Mouse (Mus musculus): Measurements from ENCODE around the gene Sim1.

DNA sequence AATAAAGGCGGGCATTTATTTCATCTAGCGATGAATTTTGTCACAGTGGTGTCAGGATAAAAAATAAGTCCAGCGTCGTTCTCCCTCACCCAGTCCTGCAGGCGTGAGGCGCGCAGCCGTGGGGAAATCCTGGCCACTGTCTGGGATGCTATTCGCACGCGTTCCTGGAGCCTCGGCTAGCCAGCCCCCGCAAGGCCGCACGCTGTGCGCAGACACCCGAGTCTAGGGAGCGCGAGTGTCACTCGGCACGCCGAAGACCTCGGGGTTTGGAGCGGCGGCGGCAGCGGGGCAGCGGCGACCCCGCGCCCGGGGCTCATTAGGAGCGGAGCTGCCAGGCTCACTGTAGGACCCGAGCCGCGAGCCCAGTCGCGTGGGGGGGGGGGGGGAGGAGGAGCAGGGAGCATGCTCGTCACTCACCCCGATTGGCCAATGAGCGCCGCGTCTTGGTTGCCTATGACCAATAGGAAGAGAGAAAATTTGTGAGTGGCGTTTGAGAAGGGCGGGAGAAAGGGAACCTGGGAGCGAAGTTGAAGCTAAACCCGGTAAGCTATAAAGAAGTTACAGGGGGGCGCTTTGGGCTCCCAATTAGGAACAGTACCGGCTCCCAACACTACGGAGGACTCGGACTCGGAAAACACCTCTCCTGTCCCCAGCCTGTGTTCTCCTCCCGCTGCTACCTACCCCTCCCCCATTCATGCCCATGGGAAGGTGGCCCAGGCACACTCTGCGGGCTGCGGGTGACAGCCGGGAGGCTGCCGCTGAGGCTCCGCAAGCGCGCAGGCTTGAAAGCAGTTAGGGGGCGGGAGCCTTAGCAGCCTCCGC, at the start of gene Sim1:
- TF ChIP-seq CTCF (IDR thresholded peaks at IDR 0.05; ENCODE audit: borderline replicate concordance, control insufficient read depth, extremely low read depth, insufficient read depth, low read length, poor library complexity) (no peak), POLR2A (IDR thresholded peaks at IDR 0.05; ENCODE audit: control insufficient read depth, extremely low read depth, insufficient read depth, low read length, poor library complexity) (no peak)
